ENCODE assay signal across 18 mouse cellular contexts in the genomic region with DNA sequence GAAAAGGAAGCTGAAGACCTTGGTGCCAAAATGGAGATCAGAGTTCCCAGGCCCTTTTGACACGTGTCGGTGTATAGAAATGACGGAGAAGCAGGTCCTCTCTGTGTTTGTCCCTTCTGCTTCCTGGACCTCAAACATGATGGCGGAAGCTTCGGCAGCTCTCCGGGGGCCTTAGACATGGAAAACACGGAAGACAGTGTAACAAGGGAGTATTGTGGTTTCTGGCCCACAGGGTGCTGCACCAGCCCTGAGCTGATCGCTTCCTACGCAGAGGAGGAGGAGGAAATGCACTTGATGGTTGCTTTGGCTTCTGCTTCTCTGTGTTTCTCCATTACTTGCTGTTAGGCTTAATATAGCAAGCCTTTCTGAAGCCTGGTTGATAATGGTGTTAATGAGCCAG. TPM values are rescaled to one million over a fixed set of nuclear protein-coding genes. Genes with fewer than 3 reads are reported as not detected.
DNase-seq lines count a peak whose midpoint lies in the region; ATAC-seq and TF ChIP-seq lines count a peak whose summit lies in the region.
"Had no signal": no experiment of that assay in that cellular context is flagged by ENCODE, and none has a peak within 500 bp of the region (broad histone marks: within the 10 kb centered on the region; RNA-seq: fewer than 3 reads in every experiment).

No protein-coding gene starts in this region.

- peak; percentile 18 for DNase-seq in layer of hippocampus, adult 9-11 months
- no peak for DNase-seq in layer of hippocampus, adult 9-10 months (ENCODE audit: low spot score)
- peak; percentile 70 for DNase-seq in CD4-positive helper T cell, adult 2 months (ENCODE audit: low read depth, low spot score)
- no peak for DNase-seq in cerebellum, postnatal 36 days
- DNase-seq in kidney, adult 8-10 months = no peak
- DNase-seq: adrenal gland, postnatal 25 days; cerebellum, adult 9-11 months; gastrocnemius, postnatal 36 days had no signal

- H3K4me2 ChIP-seq in forebrain, embryonic 15.5 days (replicated peaks) = no peak overlapping the region
- H3K4me2 ChIP-seq: embryonic facial prominence, embryonic 13.5 days; hindbrain, embryonic 15.5 days; kidney, embryonic 15.5 days; limb, embryonic 13.5 days; midbrain, embryonic 11.5 days; neural tube, embryonic 12.5 days had no signal

- TF ChIP-seq POLR2A in bone marrow, adult 2 months (IDR thresholded peaks at IDR 0.05; ENCODE audit: borderline replicate concordance, control insufficient read depth, low read depth, low read length) = no peak

- H3K27me3 ChIP-seq in forebrain, embryonic 15.5 days = no peaks in the 10 kb centered on the region
- H3K27me3 ChIP-seq: embryonic facial prominence, embryonic 13.5 days; hindbrain, embryonic 15.5 days; kidney, embryonic 15.5 days; limb, embryonic 13.5 days; neural tube, embryonic 12.5 days had no signal

- TF ChIP-seq CTCF in bone marrow, adult 2 months (IDR thresholded peaks at IDR 0.05; ENCODE audit: control insufficient read depth, insufficient read depth, low read length) = no peak

- H3K9me3 ChIP-seq in forebrain, embryonic 15.5 days = no peaks in the 10 kb centered on the region
- H3K9me3 ChIP-seq: embryonic facial prominence, embryonic 13.5 days; hindbrain, embryonic 15.5 days; kidney, embryonic 15.5 days; limb, embryonic 13.5 days; neural tube, embryonic 12.5 days had no signal

- WGBS in bone marrow, adult 2 months = 12% methylated on average over 9 of the region's 9 CpGs
- WGBS in forebrain, embryonic 15.5 days = 91% methylated on average over 9 of the region's 9 CpGs

- no peak overlapping the region for H3K4me3 ChIP-seq in bone marrow, adult 2 months (replicated peaks; ENCODE audit: control insufficient read depth, low read depth, low read length)
- no peak overlapping the region for H3K4me3 ChIP-seq in forebrain, embryonic 15.5 days
- H3K4me3 ChIP-seq: embryonic facial prominence, embryonic 13.5 days; hindbrain, embryonic 15.5 days; kidney, embryonic 15.5 days; limb, embryonic 13.5 days; neural tube, embryonic 12.5 days had no signal

- peaks cover 4% of the 10 kb centered on the region; the same call in 1 of the 2 replicates for H3K4me1 ChIP-seq in bone marrow, adult 2 months (ENCODE audit: control insufficient read depth, insufficient read depth, low read length)
- no peaks in the 10 kb centered on the region for H3K4me1 ChIP-seq in forebrain, embryonic 15.5 days
- H3K4me1 ChIP-seq: hindbrain, embryonic 15.5 days; kidney, embryonic 15.5 days; neural tube, embryonic 12.5 days had no signal

- H3K36me3 ChIP-seq in forebrain, embryonic 15.5 days = no peaks in the 10 kb centered on the region
- H3K36me3 ChIP-seq: embryonic facial prominence, embryonic 13.5 days; hindbrain, embryonic 15.5 days; kidney, embryonic 15.5 days; limb, embryonic 13.5 days; neural tube, embryonic 12.5 days had no signal

- no peak overlapping the region for H3K9ac ChIP-seq in forebrain, embryonic 15.5 days (replicated peaks)
- H3K9ac ChIP-seq: embryonic facial prominence, embryonic 13.5 days; hindbrain, embryonic 15.5 days; kidney, embryonic 15.5 days; limb, embryonic 13.5 days; neural tube, embryonic 12.5 days had no signal

- ATAC-seq in megakaryocyte progenitor cell, adult 5-6 weeks (replicated peaks; ENCODE audit: poor library complexity) = peak; percentile 68
- ATAC-seq in forebrain, embryonic 15.5 days (replicated peaks) = no peak
- ATAC-seq: forebrain, embryonic 14.5 days had no signal

- peak overlapping the region; percentile 11 for H3K27ac ChIP-seq in bone marrow, adult 2 months (ENCODE audit: control insufficient read depth, insufficient read depth, low read depth, low read length, poor library complexity)
- H3K27ac ChIP-seq in forebrain, embryonic 15.5 days (replicated peaks) = no peak overlapping the region
- H3K27ac ChIP-seq: embryonic facial prominence, embryonic 13.5 days; hindbrain, embryonic 15.5 days; kidney, embryonic 15.5 days; limb, embryonic 13.5 days; neural tube, embryonic 12.5 days had no signal

RNA-seq across cellular contexts. Expression of gene Psen2, which starts 32.9 kb away (rescaled TPM):
- polyA plus RNA-seq in bone marrow, adult 2 months (2011; ENCODE audit: insufficient read depth, insufficient read length, low replicate concordance, missing spikeins) = 43.0 and 58.1 TPM in 2 replicates
- total RNA-seq in megakaryocyte progenitor cell, adult 5-6 weeks (2015) = 18.9 and 19.5 TPM in 2 replicates
- 24.9 and 27.2 TPM in 2 replicates for total RNA-seq in megakaryocyte progenitor cell, adult 5-6 weeks (2017)
- 9.9 and 13.8 TPM in 2 replicates for polyA plus RNA-seq in forebrain, embryonic 15.5 days (2015; fragmentation: Nextera tagmentation; extraction: Ambion mirVana)

RNA-seq across cellular contexts. Expression of gene Itpkb, which starts 34.2 kb away (rescaled TPM):
- polyA plus RNA-seq in bone marrow, adult 2 months (2011; ENCODE audit: insufficient read depth, insufficient read length, low replicate concordance, missing spikeins) = 11.4 and 18.1 TPM in 2 replicates
- 10.8 and 12.3 TPM in 2 replicates for total RNA-seq in megakaryocyte progenitor cell, adult 5-6 weeks (2015)
- 9.6 and 11.7 TPM in 2 replicates for total RNA-seq in megakaryocyte progenitor cell, adult 5-6 weeks (2017)
- 2.3 and 2.4 TPM in 2 replicates for polyA plus RNA-seq in forebrain, embryonic 15.5 days (2015; fragmentation: Nextera tagmentation; extraction: Ambion mirVana)

Comparison
In these comparisons a context has a peak if more than half of its experiments do, and no peak if none do; other contexts are left out.
1. DNase-seq: peak in layer of hippocampus, adult 9-11 months (single experiment) and CD4-positive helper T cell, adult 2 months (single experiment); none in layer of hippocampus, adult 9-10 months (single experiment), cerebellum, postnatal 36 days (0 of 2) and kidney, adult 8-10 months (0 of 2).